Mouse (Mus musculus): ENCODE results near the gene Them5.

Gene Them5

DNA sequence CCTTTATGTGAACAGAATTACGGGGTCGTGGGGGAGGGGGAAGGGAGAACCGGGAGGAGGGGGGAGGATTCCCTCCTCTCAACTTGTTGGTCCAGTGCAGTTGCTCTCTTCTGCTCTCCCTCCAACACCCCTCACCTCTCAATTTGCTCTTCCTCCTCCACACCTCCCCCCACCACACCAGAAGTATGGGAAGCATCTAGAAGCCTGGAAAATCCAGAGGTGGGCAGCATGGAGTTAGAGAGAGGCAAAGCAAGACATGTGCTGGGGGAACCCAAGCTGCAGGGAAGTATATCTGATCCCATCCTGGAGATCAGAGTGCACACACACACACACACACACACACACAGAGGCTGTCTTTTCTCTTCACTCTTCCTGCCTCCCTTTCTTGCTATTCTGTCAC lies 30.1 kb downstream of the Them5 start:
- no peak for DNase-seq (ENCODE audit: low spot score in 2 of 2)

DNA sequence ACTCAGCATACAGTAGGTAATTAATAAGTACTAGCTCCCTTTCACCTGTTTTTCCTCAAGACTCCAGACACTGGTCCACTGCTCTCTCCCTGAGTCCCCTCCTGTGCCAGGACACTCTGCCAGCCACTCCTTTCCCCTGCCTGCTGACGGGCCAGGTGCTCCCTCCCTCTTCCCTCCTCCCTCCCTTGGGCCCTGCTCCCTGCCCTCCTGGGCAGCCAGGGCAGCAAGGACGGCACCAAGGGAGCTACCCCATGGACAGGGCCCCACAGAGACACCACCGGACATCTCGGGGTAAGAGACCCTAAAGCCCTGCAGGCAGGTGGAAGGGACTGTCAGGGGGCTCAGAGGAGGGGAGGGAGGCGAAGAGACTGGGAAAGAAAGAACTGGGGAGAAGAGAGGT lies 30.7 kb downstream of the Them5 start, which contains the start of gene Rorc:
Rorc (plus strand) TSS at position 154 of the 400 bp plus-strand sequence.
- DNase-seq (ENCODE audit: low spot score in 2 of 2), result no peak

DNA sequence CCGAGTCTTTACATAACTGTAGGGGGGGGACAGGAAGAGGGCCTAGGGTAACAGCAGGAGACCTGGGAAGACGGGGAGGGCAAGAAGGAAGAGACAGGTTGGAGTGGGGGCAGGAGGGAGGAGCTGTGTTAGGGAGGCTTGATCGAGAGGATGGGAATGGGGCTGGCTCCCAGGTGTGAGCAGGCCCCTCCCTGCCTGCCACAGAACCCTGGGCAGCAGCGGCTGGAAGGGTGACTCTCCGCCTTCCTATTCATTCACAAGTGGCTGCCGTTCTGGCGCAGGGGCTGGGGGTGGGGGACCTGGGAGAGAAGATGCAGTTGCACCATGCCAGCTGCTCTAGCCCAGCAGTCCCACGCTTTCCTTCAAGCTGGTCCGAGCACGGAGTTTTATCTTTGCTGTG lies 31.2 kb downstream of the Them5 start:
- DNase-seq (ENCODE audit: low spot score in 2 of 2), result no peak

- peak; percentile 54 to 62 for DNase-seq (ENCODE audit: low spot score in 2 of 2)
These were observed 31.7 kb downstream of the Them5 start for GRCm38 (mm10) chr3:94373597-94374011.

- DNase-seq (ENCODE audit: low spot score in 2 of 2), result peak in 1 of 2 experiments; percentile 22
These were observed 32.7 kb downstream of the Them5 start for GRCm38 (mm10) chr3:94374636-94375035.

- DNase-seq (ENCODE audit: low spot score in 2 of 2), result peak; percentile 28 to 35
These were observed 33.2 kb downstream of the Them5 start for GRCm38 (mm10) chr3:94375146-94375545.

GRCm38 (mm10) chr3:94375861-94376260 lies 34.0 kb downstream of the Them5 start:
- peak; percentile 77 to 78 for DNase-seq (ENCODE audit: low spot score in 2 of 2)

- DNase-seq (ENCODE audit: low spot score in 2 of 2), result peak; percentile 97 to 98
These were observed 35.4 kb downstream of the Them5 start for GRCm38 (mm10) chr3:94377028-94377923.

GRCm38 (mm10) chr3:94379831-94380510 lies 38.1 kb downstream of the Them5 start:
- peak in 1 of 2 experiments; percentile 26 for DNase-seq (ENCODE audit: low spot score in 2 of 2)

- peak; percentile 69 to 73 for DNase-seq (ENCODE audit: low spot score in 2 of 2)
These were observed 40.4 kb downstream of the Them5 start for GRCm38 (mm10) chr3:94382308-94382707.

GRCm38 (mm10) chr3:94383476-94383875 lies 41.6 kb downstream of the Them5 start:
- peak; percentile 40 to 43 for DNase-seq (ENCODE audit: low spot score in 2 of 2)

DNA sequence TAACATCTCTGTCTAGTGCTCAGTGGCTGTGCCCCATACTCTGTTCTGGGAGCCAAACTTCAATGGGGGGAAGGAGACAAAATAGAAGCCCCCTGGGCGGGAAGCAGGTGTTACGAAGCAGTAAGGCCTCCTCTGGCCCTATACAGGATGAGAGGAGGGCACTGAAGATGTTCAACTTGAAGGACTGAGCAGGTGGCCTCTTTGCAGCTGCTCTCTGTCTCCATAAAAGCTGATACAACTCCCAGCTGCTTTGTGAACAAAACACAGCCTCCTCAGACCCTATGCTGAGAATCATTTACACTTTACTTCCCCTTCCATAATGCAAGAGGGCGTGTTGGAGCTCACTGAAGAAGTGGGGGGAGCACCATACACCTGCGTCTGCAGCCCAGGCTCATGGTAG lies 44.8 kb downstream of the Them5 start:
- peak; percentile 75 to 84 for DNase-seq (ENCODE audit: low spot score in 2 of 2)

- peak; percentile 23 to 40 for DNase-seq (ENCODE audit: low spot score in 2 of 2)
These were observed 45.5 kb downstream of the Them5 start for GRCm38 (mm10) chr3:94387391-94387790.

DNA sequence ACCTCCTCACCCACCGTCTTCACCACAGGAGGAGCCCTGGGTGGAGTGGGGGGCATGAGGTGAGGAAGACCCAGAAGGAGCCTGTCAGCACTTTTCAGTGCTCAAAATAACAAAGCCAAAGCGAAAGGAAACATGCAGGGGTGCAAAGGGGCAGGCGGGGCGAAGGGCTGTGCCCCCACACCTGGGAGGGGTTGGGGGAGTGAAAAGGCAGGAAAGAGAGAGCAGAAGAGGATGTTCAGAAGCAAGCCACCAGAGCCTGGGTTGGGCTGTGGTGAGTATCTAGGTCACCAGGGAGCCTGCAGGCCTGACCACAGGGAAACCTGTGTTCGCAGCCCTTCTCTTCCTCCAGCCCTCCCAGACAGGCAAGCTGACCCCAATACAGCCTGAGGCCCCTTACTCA lies 46.1 kb downstream of the Them5 start:
- peak; percentile 86 to 91 for DNase-seq (ENCODE audit: low spot score in 2 of 2)

DNA sequence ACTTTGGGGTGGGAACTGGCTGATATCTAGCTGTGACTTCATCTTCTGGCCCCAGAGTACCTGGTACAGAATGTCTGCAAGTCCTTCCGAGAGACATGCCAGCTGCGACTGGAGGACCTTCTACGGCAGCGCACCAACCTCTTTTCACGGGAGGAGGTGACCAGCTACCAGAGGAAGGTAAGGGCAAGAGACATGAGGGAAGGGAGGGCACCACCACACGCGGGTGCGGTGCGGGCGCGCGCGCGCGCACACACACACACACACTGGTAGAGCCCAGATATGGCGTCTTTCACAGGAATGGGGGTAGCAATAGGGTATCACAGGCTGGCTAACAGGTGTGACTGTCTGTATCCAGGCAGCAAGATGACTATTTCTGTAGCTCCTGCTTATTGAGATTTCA lies 47.5 kb downstream of the Them5 start:
- peak; percentile 12 to 25 for DNase-seq (ENCODE audit: low spot score in 2 of 2)

- no peak for DNase-seq (ENCODE audit: low spot score in 2 of 2)
These were observed 49.1 kb downstream of the Them5 start for GRCm38 (mm10) chr3:94391001-94391400.

- DNase-seq (ENCODE audit: low spot score in 2 of 2), result no peak
These were observed 50.2 kb downstream of the Them5 start for GRCm38 (mm10) chr3:94392128-94392527.

GRCm38 (mm10) chr3:94393049-94393448 lies 51.1 kb downstream of the Them5 start:
- DNase-seq (ENCODE audit: low spot score in 2 of 2), result no peak

DNA sequence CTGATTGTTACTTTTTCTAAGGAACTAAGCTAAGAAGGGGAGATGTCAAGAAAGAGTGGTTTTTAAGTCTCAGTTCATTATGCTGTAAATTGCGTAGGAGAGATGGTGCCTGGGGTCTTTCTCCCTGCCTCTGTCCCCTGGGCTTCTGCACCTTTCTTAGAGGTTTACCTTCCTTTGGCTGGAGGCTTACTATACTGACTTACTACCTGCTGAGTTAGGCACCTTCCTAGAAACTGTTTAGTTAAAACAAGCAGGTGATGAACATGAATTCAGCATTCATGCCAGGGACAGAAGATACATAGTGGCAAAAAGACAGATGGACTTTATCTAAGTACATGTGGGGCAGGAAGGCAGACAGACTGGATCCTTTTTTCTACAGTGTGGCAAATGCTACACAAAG lies 54.4 kb downstream of the Them5 start:
- DNase-seq (ENCODE audit: low spot score in 2 of 2), result no peak

- no peak for DNase-seq (ENCODE audit: low spot score in 2 of 2)
These were observed 55.0 kb downstream of the Them5 start for GRCm38 (mm10) chr3:94396851-94397250.

All from thymus, postnatal 10 days (tissue).